Mouse (Mus musculus) gonadal fat pad, adult 2 months (tissue): ENCODE measurements around the gene H13. TPM values are rescaled to one million over a fixed set of nuclear protein-coding genes. Genes with fewer than 3 reads are reported as not detected.

Experiments
- DNase-seq: peaks from one replicate; pipeline ENCODE4 v3.0.0-alpha.2; 2012; ENCODE audit warnings: low read depth
- polyA plus RNA-seq: library from polyadenylated mRNA; depleted of rRNA; stranded (reverse); fragments of >200 nt; gene quantifications from 2 replicates; pipeline ENCODE4 v1.2.3, GENCODE M21; 2012; rRNA removed

The H13 gene
- polyA plus RNA-seq, 1 experiment, result 163 TPM

GRCm38 (mm10) chr2:152734984-152735383 is 65.7 kb downstream of the H13 start:
- DNase-seq, result no peak

GRCm38 (mm10) chr2:152736090-152736601 is 66.9 kb downstream of the H13 start, which contains the start of gene Id1:
Gene Id1 (plus strand): TSS chr2:152736251.
- peak; percentile 54 for DNase-seq

- DNase-seq, result no peak
Measured at GRCm38 (mm10) chr2:152736748-152737147, 67.5 kb downstream of the H13 start.

- peak; percentile 72 for DNase-seq
Measured at GRCm38 (mm10) chr2:152737306-152738221, 68.3 kb downstream of the H13 start.

GRCm38 (mm10) chr2:152738341-152738740 is 69.1 kb downstream of the H13 start:
- DNase-seq, result no peak

- DNase-seq, result no peak
Measured at GRCm38 (mm10) chr2:152739031-152739841, 70.0 kb downstream of the H13 start.

GRCm38 (mm10) chr2:152739842-152740260 is 70.6 kb downstream of the H13 start:
- DNase-seq, result no peak

- DNase-seq, result no peak
Measured at GRCm38 (mm10) chr2:152740490-152740889, 71.2 kb downstream of the H13 start.

- DNase-seq, result peak; percentile 91
Measured at GRCm38 (mm10) chr2:152741153-152742041, 72.1 kb downstream of the H13 start.

GRCm38 (mm10) chr2:152742435-152742834 is 73.2 kb downstream of the H13 start:
- no peak for DNase-seq

- DNase-seq, result no peak
Measured at GRCm38 (mm10) chr2:152753944-152754711, 84.9 kb downstream of the H13 start, which contains the start of gene Cox4i2. Gene Cox4i2 (plus strand): TSS chr2:152754173.

GRCm38 (mm10) chr2:152756474-152757393 is 87.5 kb downstream of the H13 start:
- DNase-seq, result no peak

GRCm38 (mm10) chr2:152757478-152757877 is 88.2 kb downstream of the H13 start:
- DNase-seq, result no peak

Other genes with a start within 250 kb of the H13 start
- gene Defb23, start 204.8 kb upstream of the H13 start, polyA plus RNA-seq, result 374 and 466 TPM in 2 replicates
- 2,505 and 2,619 TPM in 2 replicates for gene Defb20, start 192.4 kb upstream of the H13 start, polyA plus RNA-seq
- gene Defb22, start 179.3 kb upstream of the H13 start, polyA plus RNA-seq, result 427 and 445 TPM in 2 replicates
- gene Defb26, start 157.8 kb upstream of the H13 start, polyA plus RNA-seq, result 162 and 254 TPM in 2 replicates
- gene Defb28, start 151.2 kb upstream of the H13 start, polyA plus RNA-seq, result 568 and 1,189 TPM in 2 replicates
- 275 and 317 TPM in 2 replicates for gene Defb29, start 129.4 kb upstream of the H13 start, polyA plus RNA-seq
- gene Gm17416, start 100.1 kb upstream of the H13 start, polyA plus RNA-seq, result under 0.01 and 893 TPM in 2 replicates
- gene Defb21, start 96.7 kb upstream of the H13 start, polyA plus RNA-seq, result 358 and 473 TPM in 2 replicates
- gene Defb19, start 89.1 kb upstream of the H13 start, polyA plus RNA-seq, result 9.6 and 11.3 TPM in 2 replicates
- 162 and 204 TPM in 2 replicates for gene Defb45, start 70.1 kb upstream of the H13 start, polyA plus RNA-seq
- gene Defb36, start 65.1 kb upstream of the H13 start, polyA plus RNA-seq, result 5.4 and 9.0 TPM in 2 replicates
- gene Defb25, start 46.4 kb upstream of the H13 start, polyA plus RNA-seq, result 6,893 and 7,961 TPM in 2 replicates
- 41.5 and 49.3 TPM in 2 replicates for gene Rem1, start 42.5 kb upstream of the H13 start, polyA plus RNA-seq
- gene Mcts2, start 17.6 kb downstream of the H13 start, polyA plus RNA-seq, result 7.6 and 9.0 TPM in 2 replicates
- gene Id1, start 66.8 kb downstream of the H13 start, polyA plus RNA-seq, result 78.7 and 137 TPM in 2 replicates
- 3.8 and 6.0 TPM in 2 replicates for gene Cox4i2, start 84.7 kb downstream of the H13 start, polyA plus RNA-seq
- gene Bcl2l1, start 162.3 kb downstream of the H13 start, polyA plus RNA-seq, result 42.2 and 44.0 TPM in 2 replicates
- gene Tpx2, start 178.5 kb downstream of the H13 start, polyA plus RNA-seq, result 0.80 and 0.90 TPM in 2 replicates
- gene Mylk2, start 241.9 kb downstream of the H13 start, polyA plus RNA-seq, result 0.60 and 0.61 TPM in 2 replicates